Mouse (Mus musculus): ENCODE results near the gene Nos1.

Nos1 gene

GRCm38 (mm10) chr5:118004619-118005018 lies 223.8 kb downstream of the Nos1 start:
- DNase-seq, result peak; percentile 80

GRCm38 (mm10) chr5:118005728-118006127 lies 224.9 kb downstream of the Nos1 start:
- no peak for DNase-seq

- DNase-seq, result no peak
These were observed 227.5 kb downstream of the Nos1 start for GRCm38 (mm10) chr5:118008344-118008743.

Data from right cerebral cortex, postnatal 4 days (tissue).